Mouse (Mus musculus) stomach, postnatal 0 days (tissue): ENCODE data around the gene Rgma. TPM values are rescaled to one million over a fixed set of nuclear protein-coding genes. Genes with fewer than 3 reads are reported as not detected.

Experiments used
- ATAC-seq: fragments of 200-750 bp; cut with Nextera tagmentation; 2 replicates; pipeline ENCODE4 v1.8.0; 2017; ENCODE audit not compliant: low FRiP score, low TSS enrichment
- DNase-seq: peaks from one replicate; pipeline ENCODE4 v3.0.0-alpha.2; 2016; ENCODE audit warnings: low spot score
- H3K27ac ChIP-seq: fragments of 300-500 bp; sonication (generic); replicated peaks from 2 replicates; pipeline ENCODE4 v1.5.1; 2014; ENCODE audit warnings: mild to moderate bottlenecking, control low read depth
- H3K27me3 ChIP-seq: fragments of 300-500 bp; sonication (generic); 2 replicates; pipeline ENCODE4 v1.6.1; 2014; ENCODE audit warnings: low read length; ENCODE audit not compliant: control insufficient read depth, insufficient read depth
- H3K36me3 ChIP-seq: fragments of 300-500 bp; sonication (generic); 2 replicates; pipeline ENCODE4 v1.6.1; 2014; ENCODE audit warnings: low read length, mixed read lengths; ENCODE audit not compliant: control insufficient read depth, insufficient read depth
- H3K4me1 ChIP-seq: fragments of 300-500 bp; sonication (generic); replicated peaks from 2 replicates; pipeline ENCODE4 v1.6.1; 2014; ENCODE audit warnings: antibody characterized with exemption; ENCODE audit not compliant: control insufficient read depth, insufficient read depth
- H3K4me2 ChIP-seq: fragments of 300-500 bp; sonication (generic); replicated peaks from 2 replicates; pipeline ENCODE4 v1.6.1; 2014; ENCODE audit warnings: low read depth, mild to moderate bottlenecking, control low read depth, moderate library complexity
- H3K4me3 ChIP-seq: fragments of 300-500 bp; sonication (generic); 2 replicates; pipeline ENCODE4 v1.5.1; 2014; ENCODE audit warnings: low read depth, low read length, control low read depth
- H3K9ac ChIP-seq: fragments of 300-500 bp; sonication (generic); 2 replicates; pipeline ENCODE4 v1.6.1; 2014; ENCODE audit warnings: mild to moderate bottlenecking, low read length, control low read depth, mixed read lengths
- H3K9me3 ChIP-seq: fragments of 300-500 bp; sonication (generic); 2 replicates; pipeline ENCODE4 v1.6.1; 2016; ENCODE audit warnings: low read length; ENCODE audit not compliant: control insufficient read depth
- CTCF ChIP-seq: IDR thresholded peaks from 2 replicates; pipeline ENCODE4 v1.5.1; 2016; ENCODE audit warnings: antibody characterized with exemption, low read depth, mild to moderate bottlenecking, moderate library complexity
- EP300 ChIP-seq: optimal IDR thresholded peaks from 2 replicates; pipeline ENCODE3; 2016; ENCODE audit warnings: antibody characterized with exemption
- WGBS: fragments of 180-500 bp; shearing (Covaris S2); extraction: QIAGEN DNeasy Blood & Tissue Kit; methylation state at CpG from one replicate; pipeline ENCODE4 v1.1.7; 2014; 5-methylcytosine and 5-hydroxymethylcytosine counted together
- polyA plus RNA-seq: library from polyadenylated mRNA; unstranded; fragments of >200 nt; fragmentation: Nextera tagmentation; extraction: Ambion mirVana; gene quantifications from 2 replicates; pipeline ENCODE4 v1.2.1, GENCODE M21; 2015

Rgma gene
- polyA plus RNA-seq, 1 experiment from 2014 or later = 4.5 TPM

DNA sequence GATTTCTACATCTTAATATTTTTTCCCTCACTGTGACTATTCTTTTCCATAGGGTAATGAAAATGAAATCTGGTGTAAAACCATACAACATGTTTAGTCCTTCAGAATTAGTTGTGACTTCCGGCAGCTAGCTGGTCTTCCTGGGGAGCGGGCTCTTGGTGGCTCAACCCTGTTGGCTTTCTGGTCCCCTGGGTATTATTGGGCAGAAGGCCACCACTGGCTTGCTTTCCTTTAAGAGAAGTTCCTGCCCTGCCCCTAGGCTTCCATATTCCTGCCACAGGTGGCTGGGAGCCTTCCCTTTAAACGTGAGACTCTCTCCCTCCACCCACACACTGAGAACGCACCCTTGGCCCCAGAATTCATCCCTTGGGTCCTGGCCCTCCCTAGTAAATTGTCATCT lies 9.8 kb upstream of the Rgma start:
- no peak overlapping the region for H3K27ac ChIP-seq
- TF ChIP-seq EP300 = no peak
- no peak for TF ChIP-seq CTCF
- whole genome bisulfite sequencing = 68% methylated on average over 4 of the region's 4 CpGs

DNA sequence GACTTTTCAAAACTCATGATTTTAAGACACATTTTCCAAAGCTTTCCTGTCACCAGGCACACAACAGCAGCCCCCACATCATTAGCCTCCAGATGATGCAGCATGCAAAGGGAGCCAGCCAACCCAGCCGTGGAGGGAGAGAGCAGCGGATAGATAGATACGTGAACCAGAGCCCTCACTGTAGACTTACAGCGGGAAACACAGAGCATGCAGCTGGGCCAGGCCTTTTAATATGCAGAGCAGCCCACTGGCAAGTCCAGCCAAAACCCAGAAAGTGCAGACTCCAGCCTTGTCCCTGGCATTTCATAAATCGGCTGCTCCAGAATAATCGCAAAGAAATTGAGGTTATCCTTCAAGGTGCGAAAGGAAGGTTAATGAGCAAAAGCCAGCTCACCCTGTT lies 9.3 kb upstream of the Rgma start:
- Histone ChIP-seq H3K4me1 (no peaks in the 10 kb centered on the region), H3K27ac (no peak overlapping the region), H3K9ac (no peak overlapping the region), H3K9me3 (no peaks in the 10 kb centered on the region), H3K36me3 (no peaks in the 10 kb centered on the region), H3K27me3 (no peaks in the 10 kb centered on the region), H3K4me3 (no peak overlapping the region), H3K4me2 (no peak overlapping the region)
- TF ChIP-seq EP300 = no peak
- no peak for TF ChIP-seq CTCF
- ATAC-seq (no peak), DNase-seq (no peak)
- WGBS = 68% methylated on average over 7 of the region's 7 CpGs

More for the DNA sequence above, 9.8 kb upstream of the Rgma start:
- Histone ChIP-seq H3K36me3 (no peaks in the 10 kb centered on the region), H3K4me2 (no peak overlapping the region), H3K4me1 (no peaks in the 10 kb centered on the region), H3K9me3 (no peaks in the 10 kb centered on the region), H3K4me3 (no peak overlapping the region), H3K9ac (no peak overlapping the region), H3K27me3 (no peaks in the 10 kb centered on the region)
- DNase-seq (no peak), ATAC-seq (no peak)

DNA sequence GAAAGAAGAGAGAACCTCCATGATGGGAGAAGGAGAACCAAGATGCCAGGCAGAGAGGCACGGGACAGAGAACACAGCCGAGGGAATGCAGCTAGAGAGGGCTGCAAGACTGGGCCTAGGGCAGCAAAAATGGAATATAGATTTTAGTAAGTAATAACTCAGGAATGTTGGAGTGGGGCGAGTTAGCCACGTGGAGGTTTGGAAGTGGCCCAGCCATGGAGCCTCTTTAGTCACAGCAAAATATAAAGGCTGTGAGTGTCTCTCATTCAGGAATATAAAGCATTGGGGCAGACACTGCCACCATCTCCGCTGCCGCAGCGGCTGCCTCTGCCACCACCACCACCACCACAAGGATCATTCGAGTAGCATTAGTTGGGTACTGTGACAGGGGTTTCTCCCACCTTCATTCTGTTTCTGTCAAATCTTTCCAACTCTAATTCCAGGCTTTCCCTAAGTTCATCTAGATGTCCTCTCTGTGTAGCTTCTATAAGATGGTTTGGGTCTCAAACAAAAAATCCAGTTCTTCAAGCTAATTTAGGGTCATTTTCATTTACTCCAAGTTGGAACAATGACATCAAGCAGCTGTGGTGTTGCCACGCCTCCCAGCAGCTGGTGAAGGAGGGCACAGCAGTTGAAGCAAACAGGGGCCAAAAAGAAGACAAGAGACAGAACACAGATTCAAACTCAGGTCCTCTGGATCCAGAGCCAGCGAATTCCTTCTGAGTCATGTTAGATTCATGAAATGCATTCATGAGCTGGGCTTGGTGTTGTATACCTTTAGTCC lies 7.4 kb upstream of the Rgma start:
- WGBS = 88% methylated on average over 10 of the region's 10 CpGs
- Histone ChIP-seq H3K36me3 (no peaks in the 10 kb centered on the region), H3K4me2 (no peak overlapping the region), H3K27ac (no peak overlapping the region), H3K4me3 (no peak overlapping the region), H3K9ac (no peak overlapping the region), H3K27me3 (no peaks in the 10 kb centered on the region), H3K9me3 (no peaks in the 10 kb centered on the region), H3K4me1 (peaks cover 2% of the 10 kb centered on the region; the same call in 1 of the 2 replicates)
- TF ChIP-seq EP300 (no peak), CTCF (no peak)
- DNase-seq (no peak), ATAC-seq (no peak)

DNA sequence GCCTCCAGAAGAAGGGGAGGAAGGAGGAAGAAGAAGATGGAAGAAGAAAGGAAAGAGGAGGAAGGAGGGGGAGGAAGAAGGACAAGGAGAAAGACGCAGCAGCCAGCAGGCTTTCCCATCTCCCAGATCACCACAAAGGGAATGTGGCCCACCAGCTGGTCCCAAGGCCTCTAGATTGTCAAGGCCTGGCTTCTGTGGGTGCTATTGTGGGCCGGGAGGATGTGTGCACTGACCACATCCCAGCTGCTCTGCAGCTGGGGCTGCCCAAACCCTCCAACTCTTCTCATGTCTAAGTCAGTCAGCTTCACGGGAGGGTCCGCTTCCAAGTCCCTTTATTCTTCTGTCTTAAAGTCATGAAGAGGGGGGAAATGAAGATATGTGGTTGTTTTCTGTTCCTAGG lies 5.3 kb upstream of the Rgma start:
- Histone ChIP-seq H3K4me3 (no peak overlapping the region), H3K9me3 (no peaks in the 10 kb centered on the region), H3K9ac (no peak overlapping the region), H3K4me2 (no peak overlapping the region), H3K27ac (no peak overlapping the region), H3K36me3 (no peaks in the 10 kb centered on the region), H3K4me1 (peaks cover 4% of the 10 kb centered on the region; the same call in 1 of the 2 replicates), H3K27me3 (no peaks in the 10 kb centered on the region)
- 70% methylated on average over 4 of the region's 4 CpGs for WGBS
- TF ChIP-seq EP300 = no peak
- no peak for TF ChIP-seq CTCF
- no peak for DNase-seq
- ATAC-seq = no peak

GRCm38 (mm10) chr7:73371587-73372321 lies 3.6 kb upstream of the Rgma start:
- ATAC-seq (no peak), DNase-seq (no peak)
- H3K4me1 ChIP-seq = peaks cover 4% of the 10 kb centered on the region; the same call in 1 of the 2 replicates
- 0 out of 2 replicates have a peak overlapping the region, but pooled peaks have one; percentile 39 for H3K9ac ChIP-seq
- WGBS = 57% methylated on average over 10 of the region's 10 CpGs
- H3K27ac ChIP-seq = no peak overlapping the region
- TF ChIP-seq CTCF (no peak), EP300 (no peak)
- no peaks in the 10 kb centered on the region for H3K27me3 ChIP-seq
- H3K9me3 ChIP-seq = no peaks in the 10 kb centered on the region
- peak overlapping the region; percentile 36; the same call in 1 of the 2 replicates for H3K4me3 ChIP-seq
- no peaks in the 10 kb centered on the region for H3K36me3 ChIP-seq
- peak overlapping the region; percentile 45 for H3K4me2 ChIP-seq
